ENCODE assay signal across 17 mouse cellular contexts in the genomic region with DNA sequence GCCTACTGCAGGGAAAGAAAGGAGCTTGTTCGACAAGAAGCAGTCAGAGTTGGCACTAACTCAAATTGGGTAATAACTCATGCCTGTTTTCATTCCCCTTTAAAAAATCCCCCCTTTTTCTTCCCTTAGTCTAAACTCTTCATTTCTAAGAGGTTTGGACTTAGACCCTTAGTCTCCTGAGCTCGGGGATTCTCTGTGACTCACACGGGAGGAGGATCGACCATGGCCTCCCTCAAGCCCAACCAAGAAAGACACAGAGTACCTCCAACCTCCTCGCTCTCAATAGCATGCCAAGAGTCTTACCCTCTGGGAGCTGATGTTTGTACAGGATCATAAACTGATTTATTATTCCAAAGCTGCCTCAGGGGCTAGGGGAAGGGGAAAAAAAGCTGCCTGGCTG. TPM values are rescaled to one million over a fixed set of nuclear protein-coding genes. Genes with fewer than 3 reads are reported as not detected.
DNase-seq lines count a peak whose midpoint lies in the region; ATAC-seq lines count a peak whose summit lies in the region.
"Had no signal": no experiment of that assay in that cellular context is flagged by ENCODE, and none has a peak within 500 bp of the region (broad histone marks: within the 10 kb centered on the region; RNA-seq: fewer than 3 reads in every experiment).

No protein-coding gene starts in this region.

- no peak overlapping the region for H3K4me2 ChIP-seq in limb, embryonic 13.5 days (replicated peaks)
- no peak overlapping the region for H3K4me2 ChIP-seq in embryonic facial prominence, embryonic 15.5 days (replicated peaks)
- H3K4me2 ChIP-seq in stomach, embryonic 15.5 days, result no peak overlapping the region
- H3K4me2 ChIP-seq: forebrain, embryonic 12.5 days; liver, embryonic 11.5 days had no signal

- peak; percentile 14 for DNase-seq in gastrocnemius, adult 18-20 months (ENCODE audit: low spot score)
- DNase-seq in gastrocnemius, postnatal 10 days, result no peak
- no peak for DNase-seq in limb, embryonic 10.5 days (ENCODE audit: low spot score)
- no peak for DNase-seq in forebrain, embryonic 10.5 days (ENCODE audit: extremely low spot score, low spot score)
- DNase-seq in spleen, postnatal 14 days (ENCODE audit: low spot score in 2 of 2), result no peak
- DNase-seq: adrenal gland, adult 8-10 months; cerebellum, postnatal 10 days; gastrocnemius, postnatal 14 days; lung, adult 2 months had no signal

- ATAC-seq in limb, embryonic 13.5 days (ENCODE audit: low FRiP score, low read depth), result no peak; the same call in 1 of the 2 replicates
- ATAC-seq in embryonic facial prominence, embryonic 15.5 days (ENCODE audit: insufficient number of reproducible peaks, low FRiP score, low TSS enrichment, low read depth), result peak; percentile 29; the same call in 1 of the 2 replicates
- peak; percentile 47; the same call in 1 of the 2 replicates for ATAC-seq in stomach, embryonic 15.5 days (ENCODE audit: insufficient read depth, low FRiP score, low read depth)
- ATAC-seq: inflammation-experienced regulatory T-cells, adult 6 months had no signal

- H3K36me3 ChIP-seq in limb, embryonic 13.5 days, result peaks cover 35% of the 10 kb centered on the region
- H3K36me3 ChIP-seq in limb, embryonic 10.5 days, result peaks cover 39% of the 10 kb centered on the region
- peaks cover 49% of the 10 kb centered on the region for H3K36me3 ChIP-seq in embryonic facial prominence, embryonic 15.5 days
- peaks cover 26% of the 10 kb centered on the region for H3K36me3 ChIP-seq in stomach, embryonic 15.5 days
- H3K36me3 ChIP-seq in forebrain, embryonic 10.5 days (replicated peaks), result peaks cover 39% of the 10 kb centered on the region
- H3K36me3 ChIP-seq: forebrain, embryonic 12.5 days had no signal

- H3K27ac ChIP-seq in limb, embryonic 13.5 days, result peak overlapping the region; percentile 28; the same call in 1 of the 2 replicates
- no peak overlapping the region for H3K27ac ChIP-seq in limb, embryonic 10.5 days
- H3K27ac ChIP-seq in embryonic facial prominence, embryonic 15.5 days (replicated peaks), result no peak overlapping the region
- no peak overlapping the region; the same call in 1 of the 2 replicates for H3K27ac ChIP-seq in stomach, embryonic 15.5 days
- H3K27ac ChIP-seq in forebrain, embryonic 10.5 days, result no peak overlapping the region
- H3K27ac ChIP-seq: forebrain, embryonic 12.5 days; macrophage; midbrain, embryonic 10.5 days had no signal

- no peak overlapping the region for H3K4me3 ChIP-seq in limb, embryonic 13.5 days
- no peak overlapping the region for H3K4me3 ChIP-seq in limb, embryonic 10.5 days
- no peak overlapping the region for H3K4me3 ChIP-seq in embryonic facial prominence, embryonic 15.5 days (replicated peaks)
- no peak overlapping the region for H3K4me3 ChIP-seq in stomach, embryonic 15.5 days (replicated peaks)
- no peak overlapping the region for H3K4me3 ChIP-seq in forebrain, embryonic 10.5 days
- H3K4me3 ChIP-seq: forebrain, embryonic 12.5 days; midbrain, embryonic 10.5 days had no signal

- peaks cover 5% of the 10 kb centered on the region; the same call in 1 of the 2 replicates for H3K9me3 ChIP-seq in limb, embryonic 13.5 days
- H3K9me3 ChIP-seq in limb, embryonic 10.5 days (replicated peaks), result 0 out of 2 replicates have a peak, but pooled peaks cover 2% of the 10 kb centered on the region
- no peaks in the 10 kb centered on the region for H3K9me3 ChIP-seq in embryonic facial prominence, embryonic 15.5 days (replicated peaks)
- no peaks in the 10 kb centered on the region for H3K9me3 ChIP-seq in stomach, embryonic 15.5 days
- peaks cover 10% of the 10 kb centered on the region; the same call in 1 of the 2 replicates for H3K9me3 ChIP-seq in forebrain, embryonic 10.5 days

- H3K4me1 ChIP-seq in limb, embryonic 13.5 days, result peaks cover 20% of the 10 kb centered on the region
- no peaks in the 10 kb centered on the region for H3K4me1 ChIP-seq in limb, embryonic 10.5 days
- no peaks in the 10 kb centered on the region for H3K4me1 ChIP-seq in embryonic facial prominence, embryonic 15.5 days
- no peaks in the 10 kb centered on the region for H3K4me1 ChIP-seq in stomach, embryonic 15.5 days
- no peaks in the 10 kb centered on the region for H3K4me1 ChIP-seq in forebrain, embryonic 10.5 days
- H3K4me1 ChIP-seq: forebrain, embryonic 12.5 days; midbrain, embryonic 10.5 days had no signal

- H3K27me3 ChIP-seq in limb, embryonic 13.5 days, result no peaks in the 10 kb centered on the region
- no peaks in the 10 kb centered on the region for H3K27me3 ChIP-seq in limb, embryonic 10.5 days (ENCODE audit: low read depth, poor library complexity, severe bottlenecking)
- no peaks in the 10 kb centered on the region for H3K27me3 ChIP-seq in embryonic facial prominence, embryonic 15.5 days
- no peaks in the 10 kb centered on the region for H3K27me3 ChIP-seq in stomach, embryonic 15.5 days (replicated peaks)
- H3K27me3 ChIP-seq in forebrain, embryonic 10.5 days (ENCODE audit: poor library complexity, severe bottlenecking), result no peaks in the 10 kb centered on the region
- H3K27me3 ChIP-seq: forebrain, embryonic 12.5 days had no signal

- no peak overlapping the region for H3K9ac ChIP-seq in limb, embryonic 13.5 days
- no peak overlapping the region for H3K9ac ChIP-seq in embryonic facial prominence, embryonic 15.5 days
- H3K9ac ChIP-seq in stomach, embryonic 15.5 days, result no peak overlapping the region
- H3K9ac ChIP-seq: forebrain, embryonic 12.5 days had no signal

- WGBS in limb, embryonic 13.5 days, result 48% methylated on average over 5 of the region's 5 CpGs
- 87% methylated on average over 5 of the region's 5 CpGs for WGBS in limb, embryonic 10.5 days
- WGBS in embryonic facial prominence, embryonic 15.5 days, result 44% methylated on average over 5 of the region's 5 CpGs
- WGBS in stomach, embryonic 15.5 days, result 39% methylated on average over 5 of the region's 5 CpGs
- 88% methylated on average over 5 of the region's 5 CpGs for WGBS in forebrain, embryonic 10.5 days

RNA-seq across cellular contexts. Expression of a gene that starts 54.1 kb away (rescaled TPM):
- 10 to 100 TPM; 13.4 to 16.7 TPM for total RNA-seq in gastrocnemius, adult 18-20 months (2021)
- total RNA-seq in gastrocnemius, postnatal 10 days (2021), result 10 to 100 TPM; 22.9 to 35.5 TPM
- 151 and 160 TPM in 2 replicates for polyA plus RNA-seq in limb, embryonic 13.5 days (2015; fragmentation: Nextera tagmentation; extraction: Ambion mirVana)
- 93.7 and 122 TPM in 2 replicates for polyA plus RNA-seq in limb, embryonic 10.5 days (2016; fragmentation: Nextera tagmentation; extraction: Ambion mirVana)
- polyA plus RNA-seq in embryonic facial prominence, embryonic 15.5 days (2015; fragmentation: Nextera tagmentation; extraction: Ambion mirVana), result 136 and 138 TPM in 2 replicates
- polyA plus RNA-seq in stomach, embryonic 15.5 days (2015; fragmentation: Nextera tagmentation; extraction: Ambion mirVana), result 90.8 and 103 TPM in 2 replicates
- polyA plus RNA-seq in forebrain, embryonic 10.5 days (2016; fragmentation: Nextera tagmentation; extraction: Ambion mirVana), result 75.5 and 86.3 TPM in 2 replicates
